Mouse (Mus musculus): Measurements from ENCODE around the gene Zbtb40. TPM values are rescaled to one million over a fixed set of nuclear protein-coding genes. Genes with fewer than 3 reads are reported as not detected.

Gene Zbtb40
- total RNA-seq, 4 experiments from 2014 or later = 5.6 to 9.3 (median 7.1) TPM

GRCm38 (mm10) chr4:136977244-136977643 lies 71.4 kb downstream of the Zbtb40 start:
- DNase-seq (ENCODE audit: low spot score) = no peak

GRCm38 (mm10) chr4:136970939-136971338 lies 77.7 kb downstream of the Zbtb40 start:
- DNase-seq (ENCODE audit: low spot score) = peak; percentile 6

GRCm38 (mm10) chr4:136969503-136970276 lies 78.9 kb downstream of the Zbtb40 start:
- DNase-seq (ENCODE audit: low spot score) = no peak

- DNase-seq (ENCODE audit: low spot score) = no peak
Measured at GRCm38 (mm10) chr4:136969096-136969495, 79.5 kb downstream of the Zbtb40 start.

GRCm38 (mm10) chr4:136967511-136967910 lies 81.1 kb downstream of the Zbtb40 start:
- DNase-seq (ENCODE audit: low spot score) = no peak

GRCm38 (mm10) chr4:136966493-136967390 lies 81.9 kb downstream of the Zbtb40 start:
- DNase-seq (ENCODE audit: low spot score) = no peak

- no peak for DNase-seq (ENCODE audit: low spot score)
Measured at GRCm38 (mm10) chr4:136964990-136965421, 83.6 kb downstream of the Zbtb40 start.

- DNase-seq (ENCODE audit: low spot score) = no peak
Measured at GRCm38 (mm10) chr4:136962447-136962846, 86.2 kb downstream of the Zbtb40 start.

- no peak for DNase-seq (ENCODE audit: low spot score)
Measured at GRCm38 (mm10) chr4:136961642-136962285, 86.8 kb downstream of the Zbtb40 start.

- no peak for DNase-seq (ENCODE audit: low spot score)
Measured at GRCm38 (mm10) chr4:136960581-136960980, 88.0 kb downstream of the Zbtb40 start.

- DNase-seq (ENCODE audit: low spot score) = no peak
Measured at GRCm38 (mm10) chr4:136960068-136960467, 88.5 kb downstream of the Zbtb40 start.

GRCm38 (mm10) chr4:136956751-136957446 lies 91.7 kb downstream of the Zbtb40 start, which contains the start of gene Epha8:
Gene Epha8 (minus strand): TSS chr4:136956816.
- no peak for DNase-seq (ENCODE audit: low spot score)

- DNase-seq (ENCODE audit: low spot score) = no peak
Measured at GRCm38 (mm10) chr4:136954562-136954961, 94.0 kb downstream of the Zbtb40 start.

GRCm38 (mm10) chr4:136949266-136949989 lies 99.2 kb downstream of the Zbtb40 start:
- DNase-seq (ENCODE audit: low spot score) = no peak

GRCm38 (mm10) chr4:136945397-136945796 lies 103.2 kb downstream of the Zbtb40 start:
- no peak for DNase-seq (ENCODE audit: low spot score)

- DNase-seq (ENCODE audit: low spot score) = no peak
Measured at GRCm38 (mm10) chr4:136944558-136945350, 103.8 kb downstream of the Zbtb40 start.

- no peak for DNase-seq (ENCODE audit: low spot score)
Measured at GRCm38 (mm10) chr4:136943175-136943574, 105.4 kb downstream of the Zbtb40 start.

GRCm38 (mm10) chr4:136942761-136943160 lies 105.8 kb downstream of the Zbtb40 start:
- peak; percentile 5 for DNase-seq (ENCODE audit: low spot score)

- DNase-seq (ENCODE audit: low spot score) = no peak
Measured at GRCm38 (mm10) chr4:136937935-136938334, 110.7 kb downstream of the Zbtb40 start.

- no peak for DNase-seq (ENCODE audit: low spot score)
Measured at GRCm38 (mm10) chr4:136937344-136937743, 111.3 kb downstream of the Zbtb40 start.
